Mouse (Mus musculus): ENCODE measurements around the gene Ntan1.

GRCm38 (mm10) chr16:13830444-13830843 lies 11.8 kb downstream of the Ntan1 start:
- TF ChIP-seq CTCF (IDR thresholded peaks at IDR 0.05; ENCODE audit: extremely low read depth, insufficient read depth, low read length) (no peak), POLR2A (IDR thresholded peaks at IDR 0.05; ENCODE audit: extremely low read depth, insufficient read depth, low read length) (no peak)

Measured in cortical plate, adult 2 months (tissue).